Mouse (Mus musculus) C2C12 (cell line): ENCODE data around the gene Twnk. TPM values are rescaled to one million over a fixed set of nuclear protein-coding genes. Genes with fewer than 3 reads are reported as not detected.

Experiments used
- H3K27me3 ChIP-seq: one replicate; pipeline ENCODE4 v1.6.1; 2011; ENCODE audit not compliant: control insufficient read depth, insufficient read depth, insufficient read length
- H3K36me3 ChIP-seq: one replicate; pipeline ENCODE4 v1.6.1; 2011; ENCODE audit not compliant: control insufficient read depth, insufficient read depth
- H3K4me3 ChIP-seq: one replicate; pipeline ENCODE4 v1.5.1; 2011; ENCODE audit warnings: mild to moderate bottlenecking, control low read depth; ENCODE audit not compliant: poor library complexity, insufficient read depth, severe bottlenecking
- H3K79me2 ChIP-seq: one replicate; pipeline ENCODE4 v1.6.1; 2011; ENCODE audit not compliant: control insufficient read depth, insufficient read depth
- H3K79me3 ChIP-seq: one replicate; pipeline ENCODE4 v1.6.1; 2011; ENCODE audit warnings: low read depth, control low read depth
- H3ac ChIP-seq: one replicate; pipeline ENCODE3; 2011; ENCODE audit warnings: low read depth; ENCODE audit not compliant: control insufficient read depth, insufficient read length
- CEBPB ChIP-seq: IDR thresholded peaks from one replicate; pipeline ENCODE4 v1.6.1; 2011; ENCODE audit warnings: low read depth, mild to moderate bottlenecking, control low read depth, moderate library complexity
- CTCF ChIP-seq: IDR thresholded peaks from one replicate; pipeline ENCODE4 v1.5.1; 2011; ENCODE audit not compliant: control insufficient read depth, insufficient read depth, insufficient read length
- FOSL1 ChIP-seq: IDR thresholded peaks from one replicate; pipeline ENCODE4 v1.8.0; 2011; ENCODE audit warnings: mild to moderate bottlenecking, low read length; ENCODE audit not compliant: poor library complexity, insufficient read depth, severe bottlenecking
- MAX ChIP-seq: IDR thresholded peaks from one replicate; pipeline ENCODE4 v1.6.1; 2011; ENCODE audit warnings: mild to moderate bottlenecking, control low read depth
- MYOD1 ChIP-seq: IDR thresholded peaks from one replicate; pipeline ENCODE4 v1.6.1; 2011; ENCODE audit warnings: low read depth; ENCODE audit not compliant: control insufficient read depth, insufficient read length
- MYOG ChIP-seq: IDR thresholded peaks from one replicate; pipeline ENCODE4 v1.6.1; 2011; ENCODE audit not compliant: control insufficient read depth, insufficient read length; ENCODE audit errors: extremely low read depth
- USF1 ChIP-seq: IDR thresholded peaks from one replicate; pipeline ENCODE4 v1.6.1; 2011; ENCODE audit warnings: low read depth, mild to moderate bottlenecking, control low read depth, moderate library complexity
- polyA plus RNA-seq: library from polyadenylated mRNA; unstranded; fragments of >200 nt; fragmentation: generic; extraction: Trizol; gene quantifications from one replicate; pipeline ENCODE4 v1.2.1, GENCODE M21; 2012; ENCODE audit warnings: missing spikeins

The Twnk gene
- polyA plus RNA-seq, 1 experiment, result 12.1 TPM

DNA sequence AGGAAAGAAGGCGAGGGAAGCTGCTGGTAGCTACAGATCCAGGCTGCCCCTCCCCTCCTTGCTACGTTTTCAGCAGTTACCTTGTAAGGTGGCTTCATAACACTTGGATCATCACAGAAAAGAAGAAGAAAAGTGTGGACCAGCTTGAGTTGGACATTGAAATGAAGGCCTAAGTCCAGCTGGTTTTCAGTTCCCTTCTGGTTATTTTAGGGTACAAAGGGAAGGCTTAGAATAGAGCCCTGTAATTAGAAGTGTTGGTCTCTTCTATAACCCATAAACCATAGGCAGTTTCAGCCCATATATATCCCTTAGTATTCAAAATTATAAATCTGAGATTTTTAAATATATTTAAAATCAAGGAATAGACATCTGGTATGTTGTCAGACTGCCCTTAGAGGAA lies 24.7 kb upstream of the Twnk start:
- Histone ChIP-seq H3K36me3 (peaks cover 72% of the 10 kb centered on the region), H3K79me2 (no peaks in the 10 kb centered on the region), H3K27me3 (no peaks in the 10 kb centered on the region), H3K4me3 (no peak overlapping the region), H3ac (no peak overlapping the region), H3K79me3 (no peaks in the 10 kb centered on the region)
- TF ChIP-seq FOSL1, result no peak
- TF ChIP-seq MAX, result no peak
- TF ChIP-seq CTCF, result no peak
- TF ChIP-seq MYOD1, result no peak
- no peak for TF ChIP-seq MYOG
- TF ChIP-seq CEBPB, result no peak
- no peak for TF ChIP-seq USF1

DNA sequence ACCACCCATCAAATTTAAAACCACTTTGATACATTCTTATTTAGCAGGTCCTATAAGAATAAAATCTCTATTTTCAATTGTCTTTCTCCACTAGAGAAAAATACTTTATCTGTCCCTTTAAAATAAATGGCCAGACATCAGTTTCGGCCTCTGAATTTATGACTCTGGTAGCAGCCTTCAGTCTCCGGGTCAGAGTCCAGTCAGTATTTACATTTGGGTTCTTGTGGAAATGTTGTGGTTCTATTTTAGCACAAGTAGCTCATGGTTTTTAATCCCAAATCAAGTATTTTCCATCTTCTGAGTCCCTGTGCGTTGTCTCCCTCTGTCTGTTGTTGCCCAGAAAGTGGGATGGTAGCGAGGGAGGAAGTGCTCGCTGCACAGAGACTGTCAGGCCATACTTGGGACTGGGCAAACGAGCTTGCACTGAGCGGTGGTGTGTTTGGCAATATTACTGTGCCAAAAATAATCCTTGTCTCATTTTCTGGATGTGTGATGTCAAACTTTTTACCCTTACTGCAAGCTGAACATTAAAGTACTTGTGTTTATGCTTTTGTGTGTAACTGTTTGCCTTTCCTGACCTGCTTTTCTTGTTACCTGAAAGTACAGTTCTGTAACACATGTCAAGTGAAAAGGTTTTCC lies 22.9 kb upstream of the Twnk start:
- TF ChIP-seq CEBPB, result no peak
- Histone ChIP-seq H3ac (no peak overlapping the region), H3K36me3 (peaks cover 54% of the 10 kb centered on the region), H3K79me3 (no peaks in the 10 kb centered on the region), H3K79me2 (no peaks in the 10 kb centered on the region), H3K4me3 (no peak overlapping the region), H3K27me3 (no peaks in the 10 kb centered on the region)

DNA sequence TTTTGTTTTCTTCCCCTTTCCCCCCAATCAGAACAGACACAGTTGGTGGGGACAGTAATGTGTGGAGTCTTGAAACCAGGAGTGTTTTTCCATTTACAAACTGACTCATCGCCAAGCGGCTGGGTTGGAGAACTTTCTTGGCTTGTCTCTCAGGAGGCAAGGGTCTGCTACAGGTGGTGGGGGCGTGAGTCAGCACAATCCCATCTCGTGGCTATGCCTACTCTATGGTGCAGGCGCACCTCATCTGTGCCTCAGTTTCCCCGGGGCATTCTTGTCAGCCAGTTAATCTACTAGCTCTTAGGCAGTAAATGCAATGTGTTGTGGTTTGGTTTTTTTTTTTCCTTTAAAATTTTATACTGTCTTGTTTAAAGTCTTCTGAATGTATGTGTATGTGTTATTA lies 22.1 kb upstream of the Twnk start:
- no peaks in the 10 kb centered on the region for H3K79me3 ChIP-seq
- H3K27me3 ChIP-seq, result no peaks in the 10 kb centered on the region
- TF ChIP-seq MYOD1, result no peak
- no peak for TF ChIP-seq CEBPB
- TF ChIP-seq MYOG, result no peak
- TF ChIP-seq CTCF, result no peak
- no peak for TF ChIP-seq FOSL1
- TF ChIP-seq USF1, result no peak
- TF ChIP-seq MAX, result no peak
- H3K4me3 ChIP-seq, result no peak overlapping the region
- no peak overlapping the region for H3ac ChIP-seq
- no peaks in the 10 kb centered on the region for H3K79me2 ChIP-seq
- H3K36me3 ChIP-seq, result peaks cover 47% of the 10 kb centered on the region

DNA sequence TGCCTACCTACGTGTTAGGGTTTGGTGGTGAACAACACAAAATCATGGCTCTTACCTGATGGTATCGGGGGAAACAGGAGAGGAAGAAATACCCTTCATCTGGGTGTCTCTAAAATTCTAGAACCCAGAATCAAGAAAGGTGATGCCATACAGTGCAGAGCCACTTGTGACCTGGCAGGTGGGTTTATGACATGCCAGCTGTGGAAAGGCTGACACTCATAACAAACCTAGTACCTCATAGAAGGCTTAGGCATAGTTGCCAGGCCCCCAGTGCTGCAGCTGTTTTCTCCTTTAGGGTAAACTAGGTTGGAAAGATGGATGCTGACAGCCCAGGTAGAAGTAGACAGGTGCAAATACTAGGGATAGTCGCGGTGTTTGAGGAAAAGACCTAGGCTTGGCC lies 21.0 kb upstream of the Twnk start:
- Histone ChIP-seq H3K4me3 (no peak overlapping the region), H3K79me2 (no peaks in the 10 kb centered on the region), H3ac (no peak overlapping the region), H3K79me3 (no peaks in the 10 kb centered on the region), H3K27me3 (no peaks in the 10 kb centered on the region), H3K36me3 (peaks cover 36% of the 10 kb centered on the region)
- TF ChIP-seq MYOG (no peak), CEBPB (no peak), CTCF (no peak), MAX (no peak), MYOD1 (no peak), USF1 (no peak), FOSL1 (no peak)

DNA sequence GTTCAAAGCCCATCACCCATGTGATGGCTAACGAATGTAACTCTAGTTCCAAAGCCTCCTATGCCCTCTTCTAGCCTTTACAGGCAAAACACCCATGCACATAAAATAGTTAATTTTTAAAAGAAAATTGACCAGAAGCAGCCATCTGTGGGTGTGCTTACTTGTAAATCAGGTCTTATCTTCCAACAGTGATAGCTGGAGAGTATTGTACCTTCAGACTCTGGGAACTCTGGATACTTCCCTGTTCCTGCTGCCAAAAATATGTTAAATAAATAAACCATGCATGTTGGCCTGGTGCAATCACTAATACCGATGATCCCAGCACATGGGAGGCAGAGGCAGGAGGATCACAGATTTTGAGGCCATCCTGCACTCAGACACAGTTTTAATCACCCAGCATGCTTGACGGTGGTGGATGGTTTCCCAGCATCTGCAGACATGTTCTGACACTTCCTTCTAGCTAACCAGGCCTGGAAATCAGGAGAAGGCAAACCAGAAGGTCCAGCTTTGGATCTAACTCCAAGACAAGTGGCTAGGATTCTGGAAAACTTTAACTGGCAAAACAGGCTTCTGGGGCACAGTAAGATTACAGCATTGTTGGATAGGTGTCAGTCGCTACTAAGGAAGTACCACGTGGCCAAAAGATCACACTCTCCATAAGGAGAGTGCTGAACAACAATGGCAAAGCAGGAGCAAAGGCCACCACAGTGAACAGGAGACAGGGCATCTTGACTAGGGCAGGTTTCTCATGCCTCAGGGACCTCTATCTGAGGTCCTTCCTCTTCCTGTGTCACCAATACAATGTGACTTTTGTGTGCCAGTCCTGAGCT lies 20.1 kb upstream of the Twnk start:
- H3ac ChIP-seq, result no peak overlapping the region
- no peak for TF ChIP-seq CTCF
- no peak for TF ChIP-seq MYOD1
- TF ChIP-seq CEBPB, result no peak
- no peak for TF ChIP-seq MAX
- TF ChIP-seq USF1, result no peak
- no peak for TF ChIP-seq FOSL1
- no peak for TF ChIP-seq MYOG
- H3K4me3 ChIP-seq, result no peak overlapping the region
- peaks cover 29% of the 10 kb centered on the region for H3K36me3 ChIP-seq
- no peaks in the 10 kb centered on the region for H3K79me2 ChIP-seq
- no peaks in the 10 kb centered on the region for H3K79me3 ChIP-seq
- H3K27me3 ChIP-seq, result no peaks in the 10 kb centered on the region
